Mouse (Mus musculus) heart, embryonic 12.5 days (tissue): ENCODE results near the gene Arl4d. TPM values are rescaled to one million over a fixed set of nuclear protein-coding genes. Genes with fewer than 3 reads are reported as not detected.

Source experiments
- ATAC-seq: fragments of 200-750 bp; cut with Nextera tagmentation; 2 replicates; pipeline ENCODE4 v1.8.0; 2017; ENCODE audit warnings: moderate TSS enrichment, moderate library complexity; ENCODE audit not compliant: insufficient number of reproducible peaks, low FRiP score
- H3K27ac ChIP-seq: fragments of 300-500 bp; sonication (generic); 2 replicates; pipeline ENCODE4 v1.5.1; 2016; ENCODE audit warnings: mild to moderate bottlenecking, moderate library complexity; ENCODE audit not compliant: poor library complexity, severe bottlenecking
- H3K27me3 ChIP-seq: fragments of 300-500 bp; sonication (generic); replicated peaks from 2 replicates; pipeline ENCODE4 v1.6.1; 2016; ENCODE audit warnings: mild to moderate bottlenecking, moderate library complexity
- H3K36me3 ChIP-seq: fragments of 300-500 bp; sonication (generic); 2 replicates; pipeline ENCODE4 v1.6.1; 2016; ENCODE audit warnings: mild to moderate bottlenecking, moderate library complexity
- H3K4me1 ChIP-seq: fragments of 300-500 bp; sonication (generic); replicated peaks from 2 replicates; pipeline ENCODE4 v1.6.1; 2016; ENCODE audit warnings: mild to moderate bottlenecking
- H3K4me2 ChIP-seq: fragments of 300-500 bp; sonication (generic); 2 replicates; pipeline ENCODE4 v1.6.1; 2016; ENCODE audit warnings: mild to moderate bottlenecking, moderate library complexity
- H3K4me3 ChIP-seq: fragments of 300-500 bp; sonication (generic); 2 replicates; pipeline ENCODE4 v1.5.1; 2016; ENCODE audit warnings: mild to moderate bottlenecking
- H3K9ac ChIP-seq: fragments of 300-500 bp; sonication (generic); 2 replicates; pipeline ENCODE4 v1.6.1; 2016; ENCODE audit warnings: mild to moderate bottlenecking, moderate library complexity
- H3K9me3 ChIP-seq: fragments of 300-500 bp; sonication (generic); replicated peaks from 2 replicates; pipeline ENCODE4 v1.6.1; 2016; ENCODE audit warnings: mild to moderate bottlenecking, moderate library complexity
- WGBS: fragments of 180-500 bp; shearing (Covaris S2); methylation state at CpG from one replicate; pipeline ENCODE4 v1.1.7; 2016; 5-methylcytosine and 5-hydroxymethylcytosine counted together
- polyA plus RNA-seq: library from polyadenylated mRNA; unstranded; fragments of >200 nt; fragmentation: Nextera tagmentation; extraction: Ambion mirVana; gene quantifications from 2 replicates; pipeline ENCODE4 v1.2.1, GENCODE M21; 2016

Gene Arl4d
- polyA plus RNA-seq, 1 experiment from 2014 or later = 10.3 TPM

- Histone ChIP-seq H3K27ac (no peak overlapping the region), H3K4me3 (no peak overlapping the region), H3K9me3 (no peaks in the 10 kb centered on the region), H3K4me1 (peaks cover 19% of the 10 kb centered on the region), H3K4me2 (no peak overlapping the region), H3K36me3 (no peaks in the 10 kb centered on the region), H3K9ac (no peak overlapping the region), H3K27me3 (no peaks in the 10 kb centered on the region)
- 85% methylated on average over 1 of the region's 1 CpGs for WGBS
- no peak for ATAC-seq
Observed at GRCm38 (mm10) chr11:101681968-101682367, 16.6 kb downstream of the Arl4d start.

- Histone ChIP-seq H3K9ac (no peak overlapping the region), H3K27me3 (no peaks in the 10 kb centered on the region), H3K4me1 (peaks cover 21% of the 10 kb centered on the region), H3K4me2 (no peak overlapping the region), H3K4me3 (no peak overlapping the region), H3K36me3 (no peaks in the 10 kb centered on the region), H3K9me3 (no peaks in the 10 kb centered on the region), H3K27ac (no peak overlapping the region)
- no peak for ATAC-seq
- 76% methylated on average over 7 of the region's 7 CpGs for WGBS
Observed at GRCm38 (mm10) chr11:101682410-101682960, 17.1 kb downstream of the Arl4d start.

GRCm38 (mm10) chr11:101687351-101688301 is 22.3 kb downstream of the Arl4d start:
- peak; percentile 77 for ATAC-seq
- Histone ChIP-seq H3K9ac (peak overlapping the region; percentile 33; the same call in 1 of the 2 replicates), H3K4me3 (no peak overlapping the region), H3K4me2 (peak overlapping the region; percentile 40), H3K36me3 (no peaks in the 10 kb centered on the region), H3K4me1 (peaks cover 16% of the 10 kb centered on the region), H3K9me3 (no peaks in the 10 kb centered on the region), H3K27ac (peak overlapping the region; percentile 19; the same call in 1 of the 2 replicates), H3K27me3 (no peaks in the 10 kb centered on the region)
- 34% methylated on average over 13 of the region's 13 CpGs for WGBS

GRCm38 (mm10) chr11:101689701-101690113 is 24.4 kb downstream of the Arl4d start:
- H3K9ac ChIP-seq = no peak overlapping the region
- ATAC-seq = no peak
- no peak overlapping the region for H3K4me3 ChIP-seq
- no peaks in the 10 kb centered on the region for H3K36me3 ChIP-seq
- H3K27me3 ChIP-seq = no peaks in the 10 kb centered on the region
- no peaks in the 10 kb centered on the region for H3K9me3 ChIP-seq
- H3K4me2 ChIP-seq = no peak overlapping the region
- H3K27ac ChIP-seq = no peak overlapping the region
- 66% methylated on average over 10 of the region's 10 CpGs for WGBS
- peaks cover 16% of the 10 kb centered on the region for H3K4me1 ChIP-seq

- no peak for ATAC-seq
- 73% methylated on average over 5 of the region's 5 CpGs for WGBS
- Histone ChIP-seq H3K4me3 (no peak overlapping the region), H3K9me3 (no peaks in the 10 kb centered on the region), H3K27me3 (no peaks in the 10 kb centered on the region), H3K27ac (no peak overlapping the region), H3K4me2 (no peak overlapping the region), H3K4me1 (peaks cover 19% of the 10 kb centered on the region), H3K36me3 (no peaks in the 10 kb centered on the region), H3K9ac (no peak overlapping the region)
Observed at GRCm38 (mm10) chr11:101690326-101690725, 25.0 kb downstream of the Arl4d start.

GRCm38 (mm10) chr11:101695906-101696661 is 30.7 kb downstream of the Arl4d start:
- 4% methylated on average over 20 of the region's 20 CpGs for WGBS
- Histone ChIP-seq H3K27me3 (no peaks in the 10 kb centered on the region), H3K36me3 (no peaks in the 10 kb centered on the region), H3K27ac (peak overlapping the region; percentile 36), H3K4me2 (peak overlapping the region; percentile 75), H3K9ac (peak overlapping the region; percentile 52), H3K9me3 (no peaks in the 10 kb centered on the region), H3K4me3 (peak overlapping the region; percentile 41), H3K4me1 (peaks cover 25% of the 10 kb centered on the region)
- peak; percentile 87 for ATAC-seq

GRCm38 (mm10) chr11:101697156-101697861 is 32.0 kb downstream of the Arl4d start:
- Histone ChIP-seq H3K9me3 (no peaks in the 10 kb centered on the region), H3K4me3 (no peak overlapping the region), H3K36me3 (no peaks in the 10 kb centered on the region), H3K4me1 (peaks cover 25% of the 10 kb centered on the region), H3K9ac (no peak overlapping the region), H3K27me3 (no peaks in the 10 kb centered on the region), H3K27ac (no peak overlapping the region), H3K4me2 (no peak overlapping the region)
- 84% methylated on average over 9 of the region's 9 CpGs for WGBS
- ATAC-seq = peak; percentile 74

GRCm38 (mm10) chr11:101698114-101698513 is 32.8 kb downstream of the Arl4d start:
- Histone ChIP-seq H3K9ac (no peak overlapping the region), H3K4me1 (peaks cover 25% of the 10 kb centered on the region), H3K27me3 (no peaks in the 10 kb centered on the region), H3K4me2 (no peak overlapping the region), H3K4me3 (no peak overlapping the region), H3K9me3 (no peaks in the 10 kb centered on the region), H3K27ac (no peak overlapping the region), H3K36me3 (no peaks in the 10 kb centered on the region)
- no peak for ATAC-seq

GRCm38 (mm10) chr11:101699556-101699955 is 34.2 kb downstream of the Arl4d start:
- Histone ChIP-seq H3K9me3 (no peaks in the 10 kb centered on the region), H3K27me3 (no peaks in the 10 kb centered on the region), H3K9ac (no peak overlapping the region), H3K4me1 (peaks cover 25% of the 10 kb centered on the region), H3K27ac (no peak overlapping the region), H3K4me2 (no peak overlapping the region), H3K4me3 (no peak overlapping the region), H3K36me3 (no peaks in the 10 kb centered on the region)
- ATAC-seq = no peak
- 77% methylated on average over 1 of the region's 1 CpGs for WGBS

GRCm38 (mm10) chr11:101699991-101700390 is 34.6 kb downstream of the Arl4d start:
- H3K27ac ChIP-seq = no peak overlapping the region
- no peak overlapping the region for H3K9ac ChIP-seq
- H3K27me3 ChIP-seq = no peaks in the 10 kb centered on the region
- H3K4me1 ChIP-seq = peaks cover 25% of the 10 kb centered on the region
- no peaks in the 10 kb centered on the region for H3K9me3 ChIP-seq
- H3K4me2 ChIP-seq = no peak overlapping the region
- 52% methylated on average over 7 of the region's 7 CpGs for WGBS
- no peaks in the 10 kb centered on the region for H3K36me3 ChIP-seq
- ATAC-seq = no peak
- H3K4me3 ChIP-seq = no peak overlapping the region
